Comparison of ENCODE assay signal across 1 mouse cellular context in the genomic region with DNA sequence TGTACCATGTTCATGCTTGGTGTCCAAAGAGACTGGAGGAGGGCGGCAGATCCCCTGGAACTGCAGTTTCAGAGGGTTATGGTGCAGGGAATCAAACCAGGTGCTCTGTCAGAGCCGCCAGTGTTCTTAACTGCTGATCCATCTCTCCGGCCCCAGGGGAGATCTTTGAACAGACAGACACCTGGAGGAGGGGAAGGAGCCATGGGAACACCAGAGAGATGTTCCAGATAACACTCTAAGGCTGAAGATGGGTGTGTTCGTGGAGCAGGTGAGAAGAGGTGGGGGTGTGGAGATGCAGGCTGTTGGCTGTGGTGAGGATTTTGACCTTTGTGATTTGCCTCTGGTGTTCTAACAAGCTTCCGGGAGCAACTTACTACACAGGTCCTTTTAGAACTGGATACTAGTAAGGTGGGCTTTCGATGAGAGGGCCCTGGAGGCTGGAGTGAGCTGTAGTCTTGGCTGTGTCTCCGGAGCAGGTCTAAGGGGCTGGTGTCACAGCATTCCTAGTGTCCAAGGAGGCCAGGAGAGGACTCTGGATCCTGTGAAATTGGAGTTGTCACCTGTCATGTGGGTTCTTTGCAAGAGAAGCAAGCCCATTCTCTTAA.
TF ChIP-seq lines count a peak whose summit lies in the region.

No protein-coding gene starts in this region.

TF ChIP-seq in CH12.LX, 34 proteins besides CTCF, POLR2A, EP300 and RAD21:
- no peak for TF ChIP-seq ETS1 (conservative IDR thresholded peaks at IDR 0.05; ENCODE audit: low read depth, low read length)
- 0 out of 2 replicates have a peak, but pooled peaks have one; percentile 2 for TF ChIP-seq MAX (IDR thresholded peaks at IDR 0.05; ENCODE audit: low read length)
